Mouse (Mus musculus): Measurements from ENCODE around the gene Kcnq1. TPM values are rescaled to one million over a fixed set of nuclear protein-coding genes. Genes with fewer than 3 reads are reported as not detected.
A peak's percentile ranks its signal among the peaks of the same experiment; 100 is the strongest.

Gene Kcnq1
- total RNA-seq, 4 experiments from 2014 or later = 3.7 to 14.9 (median 9.0) TPM

DNA sequence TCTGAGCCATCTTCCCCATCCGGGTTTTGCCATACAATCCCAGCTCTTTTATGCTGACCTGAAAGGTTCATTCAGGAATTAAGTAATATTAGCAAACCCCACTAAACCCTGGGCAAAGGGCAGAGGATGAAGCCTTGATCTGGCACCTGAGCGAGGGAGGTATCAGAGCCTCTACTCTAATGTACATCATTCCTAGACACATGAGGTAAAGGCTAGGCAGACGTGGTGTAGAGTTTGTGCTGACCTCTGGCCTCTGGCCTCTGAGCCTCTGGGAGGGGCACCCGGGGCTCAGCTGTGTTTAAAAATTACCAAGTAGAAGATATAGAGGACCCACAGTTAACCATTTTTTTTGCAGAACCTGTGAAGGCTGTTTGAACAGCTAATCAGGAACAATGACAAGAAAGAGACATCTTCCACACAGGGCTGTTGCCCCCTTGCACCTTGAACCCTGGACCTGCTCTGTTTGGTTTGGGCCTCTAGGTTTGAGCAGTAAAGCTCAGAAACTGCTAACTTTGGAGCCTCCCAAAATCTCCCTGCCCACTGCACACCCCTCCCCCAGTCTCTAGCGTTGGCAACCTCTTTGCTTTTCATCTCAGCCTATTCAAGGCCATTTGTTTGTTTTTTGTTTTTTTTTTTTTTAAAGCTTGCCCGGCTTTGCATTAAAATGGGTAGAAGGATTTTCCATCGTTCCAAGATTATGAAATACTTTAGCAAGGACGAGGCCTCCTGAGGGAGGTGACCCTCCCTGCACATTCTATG lies 180.5 kb downstream of the Kcnq1 start:
- DNase-seq = no peak

- no peak for DNase-seq
Observed at GRCm38 (mm10) chr7:143288135-143288534, 182.0 kb downstream of the Kcnq1 start.

GRCm38 (mm10) chr7:143289082-143289849 lies 183.1 kb downstream of the Kcnq1 start:
- DNase-seq = no peak

- DNase-seq = no peak
Observed at GRCm38 (mm10) chr7:143294690-143295355, 188.7 kb downstream of the Kcnq1 start.

- DNase-seq = no peak
Observed at GRCm38 (mm10) chr7:143295356-143296000, 189.3 kb downstream of the Kcnq1 start.

- DNase-seq = no peak
Observed at GRCm38 (mm10) chr7:143296001-143296379, 189.8 kb downstream of the Kcnq1 start.

- DNase-seq = peak; percentile 89
Observed at GRCm38 (mm10) chr7:143296384-143296801, 190.2 kb downstream of the Kcnq1 start.

- no peak for DNase-seq
Observed at GRCm38 (mm10) chr7:143300037-143300436, 193.9 kb downstream of the Kcnq1 start.

- DNase-seq = no peak
Observed at GRCm38 (mm10) chr7:143300681-143301080, 194.5 kb downstream of the Kcnq1 start.

DNA sequence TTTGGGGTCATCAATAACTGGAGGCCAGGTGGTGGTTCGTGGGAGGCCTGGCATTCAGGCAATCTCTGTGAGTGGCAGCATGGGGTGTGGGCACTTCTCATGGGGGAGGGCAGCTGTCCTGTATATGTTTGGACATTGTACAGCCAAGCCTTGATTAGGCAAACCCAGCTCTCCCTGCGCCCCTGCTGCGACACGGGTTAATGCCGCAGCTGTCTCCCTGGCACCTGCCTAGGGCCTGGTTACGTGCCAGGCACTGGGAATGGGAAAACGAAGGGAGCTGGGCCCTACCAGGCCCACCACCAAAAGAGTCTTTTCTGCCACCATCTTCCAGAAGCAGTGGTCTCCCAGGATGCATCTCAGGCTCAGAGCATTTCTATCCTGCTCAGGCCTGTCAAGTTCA lies 196.0 kb downstream of the Kcnq1 start:
- no peak for DNase-seq

- no peak for DNase-seq
Observed at GRCm38 (mm10) chr7:143302593-143303238, 196.6 kb downstream of the Kcnq1 start.

DNA sequence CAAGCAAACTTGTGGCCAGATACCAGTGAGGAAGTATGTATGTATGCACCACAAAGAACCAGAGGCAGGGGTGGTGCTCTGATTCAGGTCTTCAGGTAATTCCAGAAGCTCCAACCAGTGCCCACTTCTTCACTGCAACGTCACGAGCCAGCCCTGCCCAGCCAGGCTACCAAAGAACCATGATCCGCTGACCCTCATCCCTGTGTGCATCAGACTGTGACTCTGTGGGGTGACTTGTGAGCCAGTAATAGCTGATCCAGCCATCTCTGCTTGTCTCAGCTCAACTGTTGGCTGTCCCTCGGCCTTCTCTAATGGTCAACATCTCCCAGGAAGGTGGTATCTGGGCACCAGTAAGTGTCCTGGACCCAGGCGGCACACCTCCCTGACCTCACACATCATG lies 197.4 kb downstream of the Kcnq1 start:
- DNase-seq = no peak

DNA sequence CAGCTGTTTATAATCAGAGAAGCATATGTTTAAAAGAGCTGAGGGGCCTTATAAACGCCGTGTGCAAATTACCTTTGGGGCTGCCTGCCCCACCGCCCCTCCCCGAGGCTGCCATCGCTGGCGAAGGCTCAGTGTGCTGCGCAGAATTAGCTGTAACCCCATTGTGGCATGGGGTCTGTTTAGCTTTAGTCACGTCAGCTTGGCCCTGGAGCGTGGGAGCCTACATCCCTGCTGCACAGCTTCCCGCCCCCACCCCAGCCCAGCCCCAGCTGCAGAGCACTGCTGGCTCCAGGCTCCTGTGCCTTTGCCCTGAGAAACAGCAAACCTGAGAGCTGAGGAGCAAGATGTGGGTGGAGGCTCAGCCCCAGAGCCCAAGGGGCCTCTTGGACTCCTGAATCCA lies 199.6 kb downstream of the Kcnq1 start:
- DNase-seq = no peak

DNA sequence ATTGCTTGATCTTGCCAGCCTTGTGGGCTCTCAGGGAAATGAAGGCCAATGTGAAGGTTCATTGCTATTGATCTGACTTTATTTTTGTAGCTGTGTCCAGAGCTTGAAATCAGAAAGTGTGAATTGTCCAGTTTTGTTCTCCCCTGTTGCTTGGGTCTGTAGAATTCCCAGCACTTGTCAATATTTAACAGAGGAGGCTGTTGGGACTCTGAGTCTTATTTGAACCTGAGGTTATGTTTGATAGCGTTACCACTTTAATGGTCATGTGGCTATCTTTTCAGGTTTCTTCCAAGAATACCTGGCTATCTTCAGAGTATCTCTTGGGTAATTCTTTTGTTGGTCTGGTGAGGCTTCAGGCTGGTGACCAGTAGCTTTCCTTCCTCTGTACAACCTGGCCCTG lies 201.8 kb downstream of the Kcnq1 start:
- DNase-seq = no peak

DNA sequence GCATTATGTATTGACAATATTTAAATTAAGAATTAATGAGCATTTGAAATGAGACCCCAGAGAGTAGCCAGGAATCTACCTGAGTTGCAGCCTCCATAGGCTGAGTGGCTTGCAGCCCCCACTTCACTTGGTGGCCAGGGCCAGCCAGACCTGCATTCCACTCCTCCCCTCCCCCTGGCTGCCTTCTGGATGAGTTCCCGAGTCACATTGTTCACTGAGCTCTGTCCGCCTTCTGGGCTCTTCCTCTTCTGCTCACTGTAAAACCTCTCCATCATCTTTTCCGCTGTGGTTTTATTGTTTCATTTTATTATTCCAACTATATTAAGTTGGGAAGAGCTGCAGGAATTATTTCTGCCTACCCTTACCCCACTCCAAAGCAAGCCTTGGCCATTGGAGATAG lies 204.1 kb downstream of the Kcnq1 start:
- no peak for DNase-seq

DNA sequence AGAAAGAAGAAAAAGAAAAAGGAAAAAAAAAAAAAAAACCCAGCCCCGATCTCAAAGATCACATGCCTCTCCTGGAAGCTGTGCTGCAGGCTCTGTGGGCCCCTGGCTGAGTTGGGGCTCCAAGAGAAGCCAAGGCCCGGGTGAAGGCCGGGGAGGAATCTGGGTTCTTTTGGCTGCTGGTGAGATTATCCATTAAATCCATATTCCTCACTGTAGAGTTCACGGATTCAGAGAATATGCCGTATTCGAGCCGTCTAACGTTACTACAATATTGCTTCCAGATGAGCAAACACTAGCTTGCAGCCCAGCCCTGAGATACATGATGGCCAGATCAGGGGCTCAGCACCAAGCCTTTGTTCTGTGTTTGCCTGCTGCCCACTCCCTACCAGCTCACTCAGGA lies 204.7 kb downstream of the Kcnq1 start:
- DNase-seq = no peak

- DNase-seq = no peak
Observed at GRCm38 (mm10) chr7:143311471-143311870, 205.3 kb downstream of the Kcnq1 start.

- DNase-seq = peak; percentile 25
Observed at GRCm38 (mm10) chr7:143313572-143314319, 207.6 kb downstream of the Kcnq1 start.

DNA sequence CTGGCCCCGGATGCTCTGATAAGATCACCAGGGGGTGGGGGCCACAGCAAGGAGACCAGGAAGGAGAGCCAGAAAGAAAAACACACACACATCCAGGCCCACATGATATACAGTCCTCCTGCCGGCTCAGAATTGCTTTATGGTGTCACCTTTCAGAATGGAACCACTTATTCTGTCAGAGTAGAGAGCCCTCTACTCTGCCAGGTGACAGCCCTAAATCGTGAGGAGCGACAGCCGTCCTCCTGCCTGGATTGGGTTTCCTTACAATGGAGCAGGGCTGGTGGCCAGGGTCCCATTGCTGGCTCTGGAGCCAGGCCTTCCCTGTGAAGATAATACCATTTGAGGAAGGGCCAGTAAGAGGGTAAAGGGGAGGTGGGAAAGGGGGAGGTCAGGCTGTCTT lies 212.3 kb downstream of the Kcnq1 start:
- no peak for DNase-seq

DNA sequence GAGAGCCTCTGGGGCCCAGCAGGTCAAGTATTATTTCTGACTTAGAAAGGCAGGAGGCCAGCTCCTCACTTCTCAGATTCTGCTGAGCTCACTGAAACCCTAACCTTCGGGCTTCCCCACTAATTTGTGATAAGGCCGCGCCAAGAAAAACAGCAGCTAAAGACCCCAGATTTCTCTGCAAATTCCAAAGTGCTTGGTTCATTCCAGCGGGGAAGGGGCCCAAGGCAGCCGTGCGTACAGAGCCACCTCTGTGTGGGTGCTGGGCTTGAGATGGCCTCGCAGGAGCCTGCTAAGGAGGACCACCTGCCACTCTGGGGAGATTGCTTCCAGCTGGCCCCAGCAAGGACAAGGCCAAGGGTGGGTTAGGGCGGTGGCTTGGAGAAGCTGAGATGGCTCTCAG lies 214.2 kb downstream of the Kcnq1 start:
- no peak for DNase-seq

GRCm38 (mm10) chr7:143325051-143325450 lies 218.9 kb downstream of the Kcnq1 start:
- DNase-seq = no peak

Measured in adrenal gland, adult 8-10 months (tissue).